Mouse (Mus musculus): Measurements from ENCODE around the gene Alkbh1.

Gene Alkbh1

GRCm38 (mm10) chr12:87381380-87381682, 62.5 kb downstream of the Alkbh1 start:
- no peak for DNase-seq (ENCODE audit: low spot score in 2 of 2)

- DNase-seq (ENCODE audit: low spot score in 2 of 2): no peak
Observed at GRCm38 (mm10) chr12:87380586-87381379, 63.0 kb downstream of the Alkbh1 start.

DNA sequence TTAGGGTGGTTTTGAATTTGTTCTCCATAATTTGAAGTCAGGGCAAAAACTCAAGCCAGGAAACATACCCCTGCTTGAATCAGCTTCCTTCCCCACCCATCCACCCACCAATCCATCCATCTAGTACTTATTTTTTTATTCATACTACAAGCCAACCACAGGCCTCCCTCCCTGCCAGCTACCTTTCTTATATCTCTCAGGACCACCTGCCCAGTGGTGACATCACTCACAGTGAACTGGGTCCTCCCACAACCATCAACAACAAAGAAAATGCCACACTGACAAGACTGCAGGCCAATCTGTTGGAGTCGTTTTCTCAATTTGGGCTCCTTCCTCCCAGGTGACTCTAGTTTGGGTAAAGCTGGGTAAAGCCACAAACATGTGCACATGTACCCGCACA, 64.3 kb downstream of the Alkbh1 start:
- DNase-seq (ENCODE audit: low spot score in 2 of 2): no peak
